Mouse (Mus musculus) stomach, embryonic 16.5 days (tissue): ENCODE measurements around the gene Cpvl. TPM values are rescaled to one million over a fixed set of nuclear protein-coding genes. Genes with fewer than 3 reads are reported as not detected.
A peak's percentile ranks its signal among the peaks of the same experiment; 100 is the strongest.

Experiments
- ATAC-seq: fragments of 200-750 bp; cut with Nextera tagmentation; 2 replicates; pipeline ENCODE4 v1.8.0; 2017; ENCODE audit warnings: moderate number of reproducible peaks, moderate TSS enrichment; ENCODE audit not compliant: insufficient read depth, low FRiP score
- H3K27ac ChIP-seq: fragments of 300-500 bp; sonication (generic); 2 replicates; pipeline ENCODE4 v1.5.1; 2014; ENCODE audit warnings: low read length
- H3K27me3 ChIP-seq: fragments of 300-500 bp; sonication (generic); 2 replicates; pipeline ENCODE4 v1.6.1; 2014; ENCODE audit warnings: low read length, control low read depth, mixed read lengths; ENCODE audit not compliant: control insufficient read depth, insufficient read depth
- H3K36me3 ChIP-seq: fragments of 300-500 bp; sonication (generic); 2 replicates; pipeline ENCODE4 v1.6.1; 2014; ENCODE audit warnings: low read length; ENCODE audit not compliant: control insufficient read depth, insufficient read depth
- H3K4me1 ChIP-seq: fragments of 300-500 bp; sonication (generic); 2 replicates; pipeline ENCODE4 v1.6.1; 2014; ENCODE audit warnings: low read length, control low read depth, mixed read lengths; ENCODE audit not compliant: control insufficient read depth, insufficient read depth
- H3K4me2 ChIP-seq: fragments of 300-500 bp; sonication (generic); 2 replicates; pipeline ENCODE4 v1.6.1; 2014; ENCODE audit warnings: low read depth, low read length, mixed read lengths
- H3K4me3 ChIP-seq: fragments of 300-500 bp; sonication (generic); replicated peaks from 2 replicates; pipeline ENCODE4 v1.5.1; 2014; ENCODE audit warnings: mild to moderate bottlenecking, low read length
- H3K9ac ChIP-seq: fragments of 300-500 bp; sonication (generic); 2 replicates; pipeline ENCODE4 v1.6.1; 2014; ENCODE audit warnings: low read length
- H3K9me3 ChIP-seq: fragments of 300-500 bp; sonication (generic); replicated peaks from 2 replicates; pipeline ENCODE4 v1.6.1; 2016; ENCODE audit warnings: low read length, control low read depth; ENCODE audit not compliant: control insufficient read depth
- WGBS: fragments of 180-500 bp; shearing (Covaris S2); extraction: QIAGEN DNeasy Blood & Tissue Kit; methylation state at CpG from one replicate; pipeline ENCODE4 v1.1.7; 2014; 5-methylcytosine and 5-hydroxymethylcytosine counted together
- polyA plus RNA-seq: library from polyadenylated mRNA; unstranded; fragments of >200 nt; fragmentation: Nextera tagmentation; extraction: Ambion mirVana; gene quantifications from 2 replicates; pipeline ENCODE4 v1.2.1, GENCODE M21; 2015

Gene Cpvl
- polyA plus RNA-seq, 1 experiment from 2014 or later: 0.09 TPM

DNA sequence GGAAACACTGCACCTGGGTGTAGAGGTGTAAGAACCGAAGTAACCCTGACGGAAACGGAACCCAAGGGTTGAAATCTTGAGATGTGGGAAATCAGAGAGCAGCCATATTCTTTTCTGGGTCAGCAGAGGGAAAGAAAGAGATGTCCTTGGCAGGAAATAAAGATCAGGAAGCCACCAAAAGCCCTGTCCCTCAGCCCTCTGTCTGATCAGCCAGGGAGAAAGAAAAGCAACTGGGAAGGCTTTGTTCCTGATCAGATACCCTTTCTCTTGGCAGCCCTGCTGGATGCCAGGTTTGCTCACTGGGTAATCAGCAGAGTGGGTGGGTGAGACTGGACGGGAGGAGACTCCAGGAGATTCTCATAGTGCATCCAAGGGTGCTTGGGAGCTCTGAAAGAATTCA is 27.1 kb downstream of the Cpvl start:
- Histone ChIP-seq H3K4me1 (peaks cover 13% of the 10 kb centered on the region), H3K9ac (0 out of 2 replicates have a peak overlapping the region, but pooled peaks have one; percentile 13), H3K27me3 (no peaks in the 10 kb centered on the region), H3K4me2 (no peak overlapping the region), H3K9me3 (no peaks in the 10 kb centered on the region), H3K4me3 (no peak overlapping the region), H3K27ac (peak overlapping the region; percentile 70), H3K36me3 (no peaks in the 10 kb centered on the region)
- WGBS: 64% methylated on average over 4 of the region's 4 CpGs
- no peak for ATAC-seq

- no peak overlapping the region for H3K4me2 ChIP-seq
- 29% methylated on average over 9 of the region's 9 CpGs for WGBS
- ATAC-seq: no peak; the same call in 1 of the 2 replicates
Measured at GRCm38 (mm10) chr6:53950876-53951275, 27.6 kb downstream of the Cpvl start.

DNA sequence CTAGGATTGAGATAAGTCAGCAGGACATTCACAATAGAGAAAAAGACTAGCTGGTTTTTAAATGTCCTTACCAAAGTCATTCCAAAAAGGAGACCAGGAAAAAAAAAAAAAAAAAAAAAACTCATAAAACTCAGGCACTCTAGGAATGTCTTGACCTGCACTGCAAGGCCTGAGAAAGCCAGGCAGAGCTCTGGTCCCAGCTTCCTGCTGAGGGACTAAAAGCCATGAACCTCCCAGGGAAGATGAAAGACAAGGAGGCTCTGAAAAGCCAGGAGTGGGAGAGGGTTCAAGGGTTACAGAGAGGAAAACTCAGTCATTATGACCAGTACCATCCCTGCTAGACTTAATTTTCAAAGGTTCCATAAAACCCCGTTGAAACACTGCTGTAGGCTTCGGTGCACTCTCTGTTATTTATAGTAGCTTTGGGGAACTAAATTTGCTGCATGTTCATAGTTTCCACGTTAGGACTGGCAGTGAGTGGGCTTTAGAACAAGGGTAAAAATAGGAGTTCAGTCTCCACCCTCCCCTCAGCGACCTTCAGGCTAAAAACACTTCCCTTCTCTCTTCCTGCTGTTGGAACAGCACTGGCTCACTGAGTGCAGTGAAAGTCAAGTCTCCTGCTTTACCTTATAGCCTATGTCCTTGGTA is 30.0 kb downstream of the Cpvl start:
- WGBS: 47% methylated on average over 4 of the region's 4 CpGs
- Histone ChIP-seq H3K4me2 (no peak overlapping the region), H3K4me3 (no peak overlapping the region), H3K9me3 (no peaks in the 10 kb centered on the region), H3K9ac (no peak overlapping the region), H3K27me3 (no peaks in the 10 kb centered on the region), H3K27ac (no peak overlapping the region), H3K36me3 (no peaks in the 10 kb centered on the region), H3K4me1 (peaks cover 19% of the 10 kb centered on the region)
- ATAC-seq: no peak

More at GRCm38 (mm10) chr6:53950876-53951275, 27.6 kb downstream of the Cpvl start:
- peaks cover 13% of the 10 kb centered on the region for H3K4me1 ChIP-seq
- H3K36me3 ChIP-seq: no peaks in the 10 kb centered on the region
- no peak overlapping the region for H3K9ac ChIP-seq
- H3K9me3 ChIP-seq: no peaks in the 10 kb centered on the region
- H3K27me3 ChIP-seq: no peaks in the 10 kb centered on the region
- H3K4me3 ChIP-seq: no peak overlapping the region
- peak overlapping the region; percentile 70 for H3K27ac ChIP-seq

DNA sequence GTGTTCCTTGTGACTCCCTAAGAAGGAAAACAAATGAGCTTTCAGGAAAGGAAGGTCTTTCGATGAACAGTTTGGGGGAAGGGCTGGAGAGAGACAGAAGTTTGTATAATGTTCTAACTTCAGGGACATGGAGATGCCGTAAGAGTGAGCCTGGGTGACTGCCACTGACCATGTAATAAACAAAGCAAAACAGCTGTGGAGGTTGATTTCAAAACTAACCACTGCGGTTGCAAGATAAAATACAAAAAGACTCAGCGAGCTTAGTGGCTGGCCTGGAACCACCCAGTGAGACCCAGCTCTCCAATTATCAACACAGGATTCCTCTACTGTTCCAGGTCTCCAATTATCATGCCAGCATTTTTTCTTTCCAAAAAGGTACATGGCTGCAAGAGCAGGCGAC is 33.6 kb downstream of the Cpvl start:
- no peak for ATAC-seq
- no peaks in the 10 kb centered on the region for H3K27me3 ChIP-seq
- 50% methylated on average over 5 of the region's 5 CpGs for WGBS
- no peaks in the 10 kb centered on the region for H3K9me3 ChIP-seq
- no peaks in the 10 kb centered on the region for H3K36me3 ChIP-seq
- no peak overlapping the region for H3K4me2 ChIP-seq
- H3K9ac ChIP-seq: no peak overlapping the region
- H3K4me1 ChIP-seq: 0 out of 2 replicates have a peak, but pooled peaks cover 13% of the 10 kb centered on the region
- H3K4me3 ChIP-seq: no peak overlapping the region
- no peak overlapping the region for H3K27ac ChIP-seq

DNA sequence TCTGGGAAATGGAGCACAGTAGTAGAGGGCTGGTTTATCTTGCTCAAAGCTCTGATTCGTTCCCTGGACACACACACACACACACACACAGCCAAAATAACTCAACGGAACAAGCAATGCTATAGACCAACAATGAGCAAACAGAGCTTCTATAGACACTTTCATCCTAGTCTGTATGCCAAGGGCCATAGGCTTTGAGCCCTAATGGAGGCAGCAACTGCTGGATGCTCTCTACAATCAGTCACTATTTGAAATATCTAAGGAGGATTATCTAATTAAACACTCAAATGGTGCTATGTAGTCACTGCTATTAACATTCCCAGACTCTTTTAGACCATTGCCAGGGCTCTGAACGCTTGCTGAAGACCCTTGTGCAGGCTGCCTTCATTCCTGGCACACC is 34.1 kb downstream of the Cpvl start:
- no peak for ATAC-seq
- 48% methylated on average over 3 of the region's 3 CpGs for WGBS
- 0 out of 2 replicates have a peak, but pooled peaks cover 14% of the 10 kb centered on the region for H3K4me1 ChIP-seq
- H3K27me3 ChIP-seq: no peaks in the 10 kb centered on the region
- no peak overlapping the region for H3K27ac ChIP-seq
- H3K4me2 ChIP-seq: no peak overlapping the region
- no peak overlapping the region for H3K9ac ChIP-seq
- no peaks in the 10 kb centered on the region for H3K36me3 ChIP-seq
- no peaks in the 10 kb centered on the region for H3K9me3 ChIP-seq
- no peak overlapping the region for H3K4me3 ChIP-seq

DNA sequence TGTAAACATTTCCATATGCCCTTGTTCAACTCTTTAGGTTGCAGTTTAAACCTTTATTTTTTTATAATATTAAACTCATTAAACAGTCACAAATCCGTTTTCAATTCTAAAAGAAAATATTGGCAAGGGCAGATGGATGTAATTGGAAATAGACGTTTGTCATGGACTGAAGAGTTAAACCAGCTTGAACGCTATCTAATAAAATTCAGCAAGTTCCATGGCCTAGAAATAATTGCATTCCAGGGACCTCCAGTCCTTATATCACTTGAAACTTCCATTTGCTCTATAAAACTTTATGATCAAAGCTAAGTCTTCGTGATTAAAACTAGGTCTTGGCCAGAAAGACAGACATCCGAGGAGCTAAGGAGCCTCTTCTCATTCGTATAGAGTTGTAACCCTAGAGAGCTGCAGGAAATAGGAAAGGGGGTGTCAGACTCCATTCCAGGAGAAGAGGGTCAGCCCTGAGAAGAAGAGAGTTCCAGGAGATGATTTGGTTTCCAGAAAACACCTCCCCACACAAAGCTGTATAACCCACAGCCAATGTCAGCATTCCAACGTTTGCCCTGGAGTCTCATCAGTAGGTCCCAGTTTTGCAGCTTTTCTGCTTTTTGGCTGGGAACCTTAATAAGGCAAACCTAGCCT is 36.2 kb downstream of the Cpvl start:
- H3K27ac ChIP-seq: no peak overlapping the region
- H3K27me3 ChIP-seq: no peaks in the 10 kb centered on the region
- no peaks in the 10 kb centered on the region for H3K36me3 ChIP-seq
- H3K9me3 ChIP-seq: no peaks in the 10 kb centered on the region
- H3K4me2 ChIP-seq: no peak overlapping the region
- no peak overlapping the region for H3K9ac ChIP-seq
- no peak for ATAC-seq
- no peak overlapping the region for H3K4me3 ChIP-seq
- 72% methylated on average over 7 of the region's 7 CpGs for WGBS
- peaks cover 12% of the 10 kb centered on the region; the same call in 1 of the 2 replicates for H3K4me1 ChIP-seq

GRCm38 (mm10) chr6:53939752-53940151 is 38.7 kb downstream of the Cpvl start:
- H3K4me3 ChIP-seq: no peak overlapping the region
- WGBS: 39% methylated on average over 8 of the region's 8 CpGs
- H3K4me1 ChIP-seq: peaks cover 8% of the 10 kb centered on the region; the same call in 1 of the 2 replicates
- H3K27me3 ChIP-seq: no peaks in the 10 kb centered on the region
- H3K36me3 ChIP-seq: no peaks in the 10 kb centered on the region
- H3K27ac ChIP-seq: peak overlapping the region; percentile 34
- no peaks in the 10 kb centered on the region for H3K9me3 ChIP-seq
- H3K9ac ChIP-seq: no peak overlapping the region
- no peak for ATAC-seq
- no peak overlapping the region for H3K4me2 ChIP-seq

DNA sequence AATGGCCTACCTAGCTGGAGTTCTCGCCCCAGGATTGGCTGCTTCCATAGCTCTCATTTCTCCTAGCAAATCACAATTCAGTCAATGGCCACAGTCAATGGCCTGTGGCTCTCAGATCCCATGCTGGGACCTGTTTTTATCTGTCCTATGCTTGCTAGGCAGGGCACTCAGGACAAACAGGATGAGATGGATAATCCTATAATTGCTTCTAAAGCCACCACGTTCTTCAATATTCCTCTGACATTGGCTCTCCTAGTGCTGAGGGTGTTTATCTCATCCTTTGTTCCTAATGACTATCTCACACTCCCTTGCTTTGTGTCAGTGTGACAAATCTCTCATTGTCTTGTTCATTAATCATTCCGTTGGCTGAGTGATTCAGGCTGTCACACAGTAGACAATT is 39.5 kb downstream of the Cpvl start:
- ATAC-seq: no peak
- no peaks in the 10 kb centered on the region for H3K36me3 ChIP-seq
- H3K9me3 ChIP-seq: no peaks in the 10 kb centered on the region
- no peak overlapping the region for H3K4me3 ChIP-seq
- no peak overlapping the region for H3K4me2 ChIP-seq
- peaks cover 3% of the 10 kb centered on the region; the same call in 1 of the 2 replicates for H3K4me1 ChIP-seq
- no peak overlapping the region for H3K27ac ChIP-seq
- H3K27me3 ChIP-seq: no peaks in the 10 kb centered on the region
- H3K9ac ChIP-seq: no peak overlapping the region
- 42% methylated on average over 3 of the region's 3 CpGs for WGBS
